In the genomic region with DNA sequence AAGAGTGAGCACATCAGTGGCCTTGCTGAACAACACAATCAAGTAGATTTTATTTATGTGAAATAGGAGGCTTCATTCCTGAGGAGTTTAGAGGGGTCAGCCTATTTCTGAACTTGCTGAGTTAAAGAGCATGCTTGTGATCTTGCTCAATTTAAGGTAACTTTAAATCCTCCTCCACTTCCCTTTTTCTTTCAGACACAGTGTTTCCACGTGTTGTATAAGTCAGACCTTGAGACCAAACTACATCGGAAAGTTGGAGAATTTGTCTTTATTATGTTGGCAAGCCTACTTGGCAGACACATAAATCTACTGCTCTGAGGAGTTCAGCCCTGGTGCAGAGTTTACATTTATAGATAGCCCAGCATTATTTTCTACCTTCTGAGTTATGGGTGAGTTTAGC, we compare ENCODE assay signal across 1 mouse cellular context.
TF ChIP-seq lines count a peak whose summit lies in the region.

No protein-coding gene starts in this region.

TF ChIP-seq in MEL, 35 proteins besides CTCF, POLR2A, EP300 and RAD21 (continued from another document):
- TF ChIP-seq HCFC1 (IDR thresholded peaks at IDR 0.05; ENCODE audit: low read depth, low read length) (no peak), MXI1 (IDR thresholded peaks at IDR 0.05; ENCODE audit: low read depth, low read length) (peak; percentile 90), MAFK (IDR thresholded peaks at IDR 0.05; ENCODE audit: borderline replicate concordance, low read depth, low read length) (no peak), GABPA (IDR thresholded peaks at IDR 0.05; ENCODE audit: low read depth, low read length) (no peak), USF2 (IDR thresholded peaks at IDR 0.05; ENCODE audit: borderline replicate concordance in 1 of 2, insufficient read depth in 1 of 2, low read depth in 1 of 2, low read length in 2 of 2) (no peak), MYB (IDR thresholded peaks at IDR 0.05; ENCODE audit: low read depth, low read length) (no peak)
